Mouse (Mus musculus): ENCODE measurements at regions not wholly inside any gene's neighbourhood (a gene's known extent, or its start where the extent isn't known, plus 50 kb on each side); places are given as distances from the start of the nearest gene placed in this dataset.

GRCm38 (mm10) chr3:78907778-78908177 lies 378.5 kb downstream of the Rapgef2 start:
- Histone ChIP-seq H3K4me3 (ENCODE audit: low read depth, low read length) (no peak overlapping the region), H3K4me2 (ENCODE audit: low read depth) (no peak overlapping the region), H3K9me3 (ENCODE audit: low read length) (no peaks in the 10 kb centered on the region), H3K36me3 (ENCODE audit: insufficient read depth) (no peaks in the 10 kb centered on the region), H3K27me3 (ENCODE audit: insufficient read depth, low read length) (no peaks in the 10 kb centered on the region), H3K4me1 (ENCODE audit: insufficient read depth) (no peaks in the 10 kb centered on the region), H3K27ac (ENCODE audit: low read depth, low read length) (no peak overlapping the region), H3K9ac (no peak overlapping the region)
- ATAC-seq (no peak), DNase-seq (no peak)
- TF ChIP-seq CTCF (IDR thresholded peaks at IDR 0.05; ENCODE audit: low read depth), result no peak
- WGBS, result 54% methylated on average over 7 of the region's 7 CpGs

GRCm38 (mm10) chr3:78901838-78902484 lies 384.4 kb downstream of the Rapgef2 start:
- no peak overlapping the region for H3K9ac ChIP-seq
- no peak for TF ChIP-seq CTCF (IDR thresholded peaks at IDR 0.05; ENCODE audit: low read depth)
- H3K4me2 ChIP-seq (ENCODE audit: low read depth), result no peak overlapping the region
- 18% methylated on average over 4 of the region's 4 CpGs for WGBS
- 0 out of 2 replicates have a peak, but pooled peaks cover 7% of the 10 kb centered on the region for H3K4me1 ChIP-seq (ENCODE audit: insufficient read depth)
- no peaks in the 10 kb centered on the region for H3K9me3 ChIP-seq (ENCODE audit: low read length)
- no peak overlapping the region for H3K4me3 ChIP-seq (ENCODE audit: low read depth, low read length)
- ATAC-seq (peak; percentile 40; the same call in 1 of the 2 replicates), DNase-seq (peak; percentile 34)
- 0 out of 2 replicates have a peak overlapping the region, but pooled peaks have one; percentile 3 for H3K27ac ChIP-seq (ENCODE audit: low read depth, low read length)
- no peaks in the 10 kb centered on the region for H3K27me3 ChIP-seq (ENCODE audit: insufficient read depth, low read length)
- no peaks in the 10 kb centered on the region for H3K36me3 ChIP-seq (ENCODE audit: insufficient read depth)

GRCm38 (mm10) chr3:78901016-78901837 lies 385.1 kb downstream of the Rapgef2 start:
- H3K9me3 ChIP-seq (ENCODE audit: low read length), result no peaks in the 10 kb centered on the region
- H3K27me3 ChIP-seq (ENCODE audit: insufficient read depth, low read length), result no peaks in the 10 kb centered on the region
- no peak overlapping the region for H3K9ac ChIP-seq
- DNase-seq (peak; percentile 18), ATAC-seq (0 out of 2 replicates have a peak, but pooled peaks have one; percentile 53)
- H3K4me2 ChIP-seq (ENCODE audit: low read depth), result 0 out of 2 replicates have a peak overlapping the region, but pooled peaks have one; percentile 14
- no peak for TF ChIP-seq CTCF (IDR thresholded peaks at IDR 0.05; ENCODE audit: low read depth)
- 0 out of 2 replicates have a peak overlapping the region, but pooled peaks have one; percentile 3 for H3K27ac ChIP-seq (ENCODE audit: low read depth, low read length)
- H3K4me3 ChIP-seq (ENCODE audit: low read depth, low read length), result no peak overlapping the region
- 23% methylated on average over 11 of the region's 11 CpGs for WGBS
- H3K36me3 ChIP-seq (ENCODE audit: insufficient read depth), result no peaks in the 10 kb centered on the region
- H3K4me1 ChIP-seq (ENCODE audit: insufficient read depth), result 0 out of 2 replicates have a peak, but pooled peaks cover 7% of the 10 kb centered on the region

GRCm38 (mm10) chr3:78899446-78900230 lies 386.7 kb downstream of the Rapgef2 start:
- no peak overlapping the region for H3K4me2 ChIP-seq (ENCODE audit: low read depth)
- WGBS, result 56% methylated on average over 8 of the region's 8 CpGs
- DNase-seq, result no peak
- TF ChIP-seq CTCF (IDR thresholded peaks at IDR 0.05; ENCODE audit: low read depth), result no peak
- 0 out of 2 replicates have a peak, but pooled peaks cover 7% of the 10 kb centered on the region for H3K4me1 ChIP-seq (ENCODE audit: insufficient read depth)
- no peak for ATAC-seq
- no peaks in the 10 kb centered on the region for H3K36me3 ChIP-seq (ENCODE audit: insufficient read depth)
- H3K27me3 ChIP-seq (ENCODE audit: insufficient read depth, low read length), result no peaks in the 10 kb centered on the region
- H3K4me3 ChIP-seq (ENCODE audit: low read depth, low read length), result no peak overlapping the region
- H3K27ac ChIP-seq (ENCODE audit: low read depth, low read length), result no peak overlapping the region
- H3K9ac ChIP-seq, result no peak overlapping the region
- no peaks in the 10 kb centered on the region for H3K9me3 ChIP-seq (ENCODE audit: low read length)

GRCm38 (mm10) chr3:78889326-78889725 lies 397.0 kb downstream of the Rapgef2 start:
- 87% methylated on average over 3 of the region's 3 CpGs for WGBS
- no peak for ATAC-seq
- no peak overlapping the region for H3K4me3 ChIP-seq (ENCODE audit: low read depth, low read length)

GRCm38 (mm10) chr3:78884715-78885114 lies 401.6 kb downstream of the Rapgef2 start:
- H3K9me3 ChIP-seq (ENCODE audit: low read length), result no peaks in the 10 kb centered on the region
- DNase-seq (no peak), ATAC-seq (no peak)
- WGBS, result 86% methylated on average over 9 of the region's 9 CpGs
- H3K4me3 ChIP-seq (ENCODE audit: low read depth, low read length), result no peak overlapping the region
- H3K27me3 ChIP-seq (ENCODE audit: insufficient read depth, low read length), result no peaks in the 10 kb centered on the region
- H3K4me1 ChIP-seq (ENCODE audit: insufficient read depth), result no peaks in the 10 kb centered on the region
- no peak for TF ChIP-seq CTCF (IDR thresholded peaks at IDR 0.05; ENCODE audit: low read depth)
- H3K4me2 ChIP-seq (ENCODE audit: low read depth), result no peak overlapping the region
- no peaks in the 10 kb centered on the region for H3K36me3 ChIP-seq (ENCODE audit: insufficient read depth)
- no peak overlapping the region for H3K9ac ChIP-seq
- H3K27ac ChIP-seq (ENCODE audit: low read depth, low read length), result no peak overlapping the region

More at GRCm38 (mm10) chr3:78889326-78889725, 397.0 kb downstream of the Rapgef2 start:
- H3K4me1 ChIP-seq (ENCODE audit: insufficient read depth), result no peaks in the 10 kb centered on the region
- no peak for TF ChIP-seq CTCF (IDR thresholded peaks at IDR 0.05; ENCODE audit: low read depth)
- no peaks in the 10 kb centered on the region for H3K9me3 ChIP-seq (ENCODE audit: low read length)
- H3K36me3 ChIP-seq (ENCODE audit: insufficient read depth), result no peaks in the 10 kb centered on the region
- no peak overlapping the region for H3K27ac ChIP-seq (ENCODE audit: low read depth, low read length)
- H3K9ac ChIP-seq, result no peak overlapping the region
- DNase-seq, result no peak
- H3K27me3 ChIP-seq (ENCODE audit: insufficient read depth, low read length), result no peaks in the 10 kb centered on the region
- no peak overlapping the region for H3K4me2 ChIP-seq (ENCODE audit: low read depth)

Measured in forebrain, postnatal 0 days (tissue).